Mouse (Mus musculus) layer of hippocampus, postnatal 10 days (tissue): ENCODE measurements around the gene Sycn. TPM values are rescaled to one million over a fixed set of nuclear protein-coding genes. Genes with fewer than 3 reads are reported as not detected.

ENCODE experiments used
- DNase-seq, 2 experiments: peaks; one replicate each; pipeline ENCODE4 v3.0.0; 2021; ENCODE audit warnings: low spot score in 2 of 2
- total RNA-seq, 2 experiments: library from RNA; stranded (reverse); gene quantifications; 2 replicates each; pipeline ENCODE4 v1.2.3; 2021

The Sycn gene
- total RNA-seq, 2 experiments from 2014 or later: not detected

DNA sequence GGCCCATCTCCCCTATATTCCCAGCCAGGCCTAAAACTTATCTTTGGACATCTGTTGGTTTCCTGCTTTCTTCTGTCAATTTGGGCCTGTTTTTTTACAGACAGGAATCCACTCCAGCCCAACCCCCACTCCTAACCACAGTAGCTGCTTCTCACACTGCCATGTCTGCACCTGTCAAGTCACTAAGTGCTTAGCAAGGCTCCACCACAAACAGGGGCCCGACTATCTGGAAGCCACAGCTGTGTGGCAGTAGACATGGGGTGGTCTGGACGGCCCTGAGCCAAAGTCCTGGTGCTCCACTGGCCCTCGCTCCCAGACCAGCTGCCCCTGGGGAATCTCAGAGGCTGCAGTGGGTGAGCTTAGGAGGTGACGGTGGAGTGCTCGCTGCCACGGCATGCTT is 17.0 kb downstream of the Sycn start:
- DNase-seq: peak in 1 of 2 experiments; percentile 26

DNA sequence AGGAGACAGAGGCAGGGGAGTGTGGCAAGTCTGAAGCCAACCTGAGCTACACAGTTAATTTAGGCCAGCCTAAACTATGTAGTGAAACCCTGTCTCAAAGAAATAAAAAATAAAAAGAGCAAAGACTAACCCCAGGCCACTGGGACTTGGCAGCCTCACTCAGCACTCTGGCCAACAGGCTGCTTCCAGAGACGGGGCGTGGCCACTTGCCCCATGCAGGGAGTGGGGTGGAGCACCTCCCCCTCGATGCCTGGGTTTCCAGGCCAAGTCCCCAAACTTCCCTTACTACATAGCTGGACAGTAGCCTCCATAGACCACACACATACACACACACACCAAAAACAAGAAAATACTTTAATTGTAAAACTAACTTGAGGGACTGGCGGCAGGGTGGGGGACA is 17.8 kb downstream of the Sycn start:
- DNase-seq: peak in 1 of 2 experiments; percentile 20

DNA sequence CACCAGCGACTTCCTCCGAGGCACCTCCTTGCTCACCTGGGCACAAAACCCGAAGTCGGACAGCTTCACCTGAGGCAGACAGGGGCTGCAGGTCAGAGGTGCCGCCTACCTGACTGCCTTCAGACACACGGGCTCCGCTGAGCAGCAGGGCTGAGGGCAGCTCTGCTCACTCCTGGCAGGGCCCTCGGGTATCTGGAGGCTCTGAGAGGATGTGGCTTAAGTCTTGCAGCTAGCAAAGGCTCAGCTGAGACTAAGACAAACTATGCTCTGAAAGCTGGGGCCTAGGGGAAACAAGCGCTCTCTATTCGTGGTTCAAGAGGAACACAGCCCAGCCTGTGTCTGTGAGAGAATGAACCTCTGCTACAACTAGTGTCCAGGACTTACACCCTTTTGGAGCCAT is 20.2 kb downstream of the Sycn start:
- peak in 1 of 2 experiments; percentile 23 for DNase-seq

DNA sequence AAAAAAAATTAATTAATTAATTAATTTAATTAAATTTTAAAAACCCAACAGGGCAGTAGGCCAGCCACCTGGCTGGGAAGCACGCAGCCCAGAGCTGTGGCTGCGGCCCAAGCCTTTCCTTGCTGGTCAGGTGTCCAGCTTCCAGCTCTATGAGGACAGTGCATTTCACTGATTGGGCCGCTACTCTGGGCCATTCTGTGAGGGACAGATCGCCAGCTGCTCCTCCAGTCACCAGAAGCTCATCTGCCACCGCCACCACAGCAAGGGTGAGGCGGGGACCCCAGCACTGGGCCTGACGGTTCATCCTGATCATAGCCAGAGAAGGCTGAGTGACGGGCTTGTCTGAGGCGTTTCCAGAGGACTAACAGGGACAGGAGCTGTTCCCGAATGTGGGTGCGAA is 21.3 kb downstream of the Sycn start:
- DNase-seq: no peak

DNA sequence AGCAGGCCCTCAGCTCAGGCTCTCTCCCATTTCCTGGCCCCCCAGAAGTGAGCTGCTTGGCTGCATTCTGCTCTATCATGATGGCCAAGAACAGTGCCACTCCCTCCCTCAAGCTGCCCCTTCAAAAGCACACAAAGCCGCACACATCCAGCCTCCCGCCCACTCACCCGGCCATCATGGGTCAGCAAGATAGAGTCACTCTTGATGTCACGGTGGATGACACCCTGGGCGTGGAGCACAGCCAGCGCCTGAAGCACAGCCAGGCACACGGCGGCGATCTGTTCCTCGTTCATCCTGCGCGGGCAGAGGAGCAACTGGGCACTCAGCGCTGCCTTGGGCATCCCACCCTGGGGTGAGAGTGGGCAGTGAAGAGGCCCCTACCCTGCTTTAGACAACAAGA is 21.7 kb downstream of the Sycn start:
- no peak for DNase-seq

DNA sequence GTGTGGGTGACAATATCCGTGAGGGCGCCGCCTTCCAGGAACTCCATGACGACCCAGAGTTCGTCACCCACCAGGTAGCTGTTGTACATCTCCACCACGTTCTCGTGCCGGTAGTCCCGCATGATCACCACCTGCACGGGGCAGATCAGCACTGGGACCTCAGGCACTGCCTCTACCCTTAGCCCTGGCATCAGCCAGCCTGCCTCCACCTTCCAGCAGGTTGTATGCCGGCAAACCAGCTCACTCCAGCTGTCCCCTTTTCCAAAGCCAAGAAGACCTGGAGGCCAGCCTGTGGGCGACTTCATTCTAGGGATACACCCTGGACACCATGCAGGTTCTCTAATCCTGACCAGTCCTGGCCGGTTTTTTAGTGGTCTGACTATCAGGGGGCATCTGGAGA is 22.3 kb downstream of the Sycn start:
- no peak for DNase-seq

DNA sequence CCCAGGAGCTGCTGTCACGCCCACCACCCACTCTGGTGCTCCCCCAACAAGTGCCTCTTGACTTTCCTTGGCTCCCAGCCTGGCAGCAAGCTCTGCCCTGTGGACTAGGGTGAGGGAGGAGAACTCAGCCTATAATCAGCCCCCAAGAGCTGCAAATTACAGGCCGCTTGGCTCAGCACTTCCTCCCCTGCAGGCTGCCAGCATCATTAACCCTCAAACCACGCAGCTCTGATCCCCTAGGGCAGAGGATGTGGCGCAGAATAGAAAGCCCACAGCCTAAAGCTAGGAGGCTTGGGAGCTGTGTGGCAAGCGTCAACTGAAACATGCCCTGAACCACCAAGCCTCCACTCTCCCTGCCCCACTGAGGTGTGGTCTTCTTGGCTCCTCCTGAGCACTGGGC is 24.7 kb downstream of the Sycn start:
- no peak for DNase-seq

DNA sequence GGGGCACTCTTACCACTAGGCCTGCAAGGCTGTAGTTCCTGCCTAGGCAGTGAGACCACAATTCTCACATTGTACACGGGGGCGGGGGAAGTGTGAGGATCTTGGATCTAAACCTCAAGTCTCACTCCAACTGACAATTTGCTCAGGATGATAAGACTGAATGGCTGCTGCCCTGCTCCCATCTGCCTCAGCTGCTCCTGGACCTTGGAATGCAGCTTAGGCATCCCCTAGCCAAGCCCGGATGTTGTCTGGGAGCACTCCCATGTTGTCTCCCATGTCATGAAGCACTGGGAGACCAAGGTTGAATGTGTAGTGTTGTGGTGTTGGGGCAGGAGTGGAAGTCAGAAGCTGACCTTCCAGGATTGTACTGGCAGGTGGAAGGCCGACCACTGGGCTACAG is 26.9 kb downstream of the Sycn start:
- DNase-seq: no peak

DNA sequence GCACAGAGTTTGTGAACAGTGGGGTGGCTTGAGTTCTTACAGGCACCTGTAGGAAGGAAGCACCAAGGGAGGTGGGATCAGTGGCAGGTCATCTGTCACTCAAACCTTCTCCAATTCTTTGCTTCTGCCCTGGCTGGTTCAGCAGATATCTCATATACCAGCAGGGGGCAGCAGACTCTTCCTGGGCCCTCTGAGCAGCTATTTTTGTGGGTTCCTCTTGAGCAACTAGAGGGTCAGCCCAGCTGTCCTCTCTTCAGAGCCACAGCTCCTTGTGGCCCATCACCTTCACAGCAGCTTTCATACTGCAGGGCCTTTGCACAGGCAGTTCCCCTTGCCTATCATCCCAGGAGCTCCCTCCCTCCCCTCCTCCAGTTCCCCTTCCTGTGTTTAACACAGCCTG is 27.6 kb downstream of the Sycn start:
- DNase-seq: peak; percentile 73 to 78

DNA sequence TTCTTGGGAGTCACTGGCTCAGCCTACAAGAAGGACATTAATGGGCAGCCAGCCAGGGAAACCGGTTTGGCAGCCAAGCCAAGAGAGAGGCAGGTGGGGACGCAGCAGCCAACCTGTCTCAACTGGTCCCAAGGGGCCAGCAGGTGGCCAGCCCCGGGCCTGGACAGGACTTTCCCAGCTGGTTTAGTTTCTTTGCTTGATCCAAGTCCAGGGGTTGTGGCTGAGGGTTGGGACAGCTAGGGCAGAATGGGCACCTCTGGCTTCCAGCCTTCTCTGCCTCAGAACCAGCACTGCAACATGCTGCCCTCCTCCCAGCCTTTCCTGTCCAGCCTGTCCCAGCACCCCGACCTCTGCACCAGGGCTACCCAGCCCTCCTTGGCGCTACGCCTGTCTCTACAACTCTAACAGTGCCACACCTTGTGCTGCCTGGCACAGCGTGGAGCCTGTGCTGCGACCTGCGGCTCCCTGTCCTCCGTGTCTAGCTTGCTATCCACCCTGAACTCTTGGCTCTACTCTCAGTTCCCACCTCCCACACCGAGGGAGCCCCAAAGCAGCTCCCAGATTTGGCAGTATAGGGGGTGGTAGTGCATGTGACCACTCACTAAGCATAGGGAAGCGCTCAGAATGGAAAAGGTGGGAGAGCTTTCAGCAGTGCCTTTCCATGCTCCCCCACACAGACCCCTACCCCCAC is 29.8 kb downstream of the Sycn start:
- no peak for DNase-seq

DNA sequence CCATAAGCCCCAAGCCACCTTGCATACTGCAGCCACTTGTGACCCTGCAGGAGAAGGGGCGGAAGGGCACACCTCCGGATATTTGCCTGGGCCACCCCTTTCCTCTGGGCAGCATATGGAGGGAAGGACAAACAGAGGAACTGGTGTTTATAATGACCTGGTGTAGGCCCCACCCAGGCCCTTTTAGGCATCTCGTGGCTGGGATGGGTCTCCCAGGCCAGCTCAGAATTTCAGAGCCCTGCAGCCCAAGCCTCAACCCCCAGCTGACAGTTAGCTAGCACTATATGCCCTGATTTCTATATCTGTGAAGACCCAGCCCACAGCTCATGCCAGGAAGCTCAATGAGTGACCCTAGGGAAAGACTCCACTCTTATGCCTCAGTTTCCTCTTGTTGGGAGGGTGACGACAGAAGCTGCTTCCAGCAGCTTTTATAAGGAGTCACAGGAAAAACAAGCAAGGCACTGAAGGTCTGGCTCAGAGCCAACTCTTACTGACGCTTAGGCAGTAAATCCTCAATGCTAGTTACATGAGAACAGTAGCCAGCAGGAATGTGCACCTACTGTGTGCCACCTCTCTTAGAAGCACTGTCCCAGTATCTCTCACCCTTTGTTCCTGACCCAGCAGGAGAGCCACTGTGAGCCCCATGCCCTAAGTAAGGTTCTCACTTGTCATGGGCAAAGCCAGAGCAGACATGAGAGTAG is 30.4 kb downstream of the Sycn start:
- no peak for DNase-seq

DNA sequence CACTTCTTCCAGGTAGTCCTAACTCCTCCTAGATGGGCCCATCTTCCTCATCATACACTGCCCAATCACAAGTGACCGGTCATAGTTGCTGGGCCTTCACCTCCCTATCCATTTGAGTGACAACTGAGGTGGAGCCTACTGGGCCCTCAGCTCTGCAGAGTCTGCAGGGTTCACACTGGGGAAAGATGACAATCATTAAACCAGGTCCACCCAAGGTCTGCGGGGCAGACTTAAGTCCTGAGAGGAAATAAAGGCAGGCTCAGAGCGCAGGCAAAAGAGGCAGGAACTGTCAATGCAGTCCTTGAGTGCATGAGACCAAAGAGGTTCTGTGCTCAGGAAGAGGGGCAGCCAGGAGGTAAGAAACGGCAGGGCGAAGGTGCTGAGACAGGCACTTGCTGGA is 32.0 kb downstream of the Sycn start:
- DNase-seq: no peak

DNA sequence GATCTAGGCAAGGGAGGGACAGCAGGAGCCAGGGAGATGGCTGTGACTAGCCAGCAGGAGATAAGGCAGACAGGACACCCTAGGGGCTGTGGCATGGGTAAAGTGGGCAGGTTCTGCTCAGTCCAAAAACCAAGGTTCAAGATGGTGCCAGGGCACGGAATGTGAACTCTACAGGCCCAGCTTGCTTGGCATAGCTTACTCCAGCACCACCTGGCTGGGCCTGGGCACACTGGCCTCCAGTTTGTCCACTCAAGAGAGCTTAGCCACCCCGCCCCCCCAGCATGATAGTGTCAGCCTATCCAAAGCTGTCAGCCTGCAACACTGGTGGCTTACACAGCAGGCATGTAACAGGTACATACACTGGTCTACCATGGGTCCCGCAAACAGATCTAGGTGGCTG is 32.6 kb downstream of the Sycn start:
- no peak for DNase-seq

DNA sequence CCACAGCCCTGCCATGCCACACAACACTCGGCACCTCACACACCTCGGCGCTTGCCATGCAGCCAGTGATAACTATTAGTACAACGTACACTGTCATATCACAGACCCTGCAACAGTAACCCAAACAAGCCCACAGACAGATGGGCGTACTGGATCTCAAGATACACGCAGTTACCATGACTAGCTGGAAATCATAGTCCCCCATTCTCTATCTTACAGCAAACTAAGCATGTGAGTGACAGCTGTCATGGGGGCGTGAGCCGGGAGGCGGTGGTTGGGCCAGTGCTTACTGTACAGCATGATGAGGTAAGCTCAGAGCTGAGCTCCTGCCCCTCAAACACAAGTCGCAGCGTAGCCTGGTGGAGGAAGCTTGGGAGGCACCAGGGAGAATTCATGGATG is 34.9 kb downstream of the Sycn start:
- peak; percentile 52 to 58 for DNase-seq

DNA sequence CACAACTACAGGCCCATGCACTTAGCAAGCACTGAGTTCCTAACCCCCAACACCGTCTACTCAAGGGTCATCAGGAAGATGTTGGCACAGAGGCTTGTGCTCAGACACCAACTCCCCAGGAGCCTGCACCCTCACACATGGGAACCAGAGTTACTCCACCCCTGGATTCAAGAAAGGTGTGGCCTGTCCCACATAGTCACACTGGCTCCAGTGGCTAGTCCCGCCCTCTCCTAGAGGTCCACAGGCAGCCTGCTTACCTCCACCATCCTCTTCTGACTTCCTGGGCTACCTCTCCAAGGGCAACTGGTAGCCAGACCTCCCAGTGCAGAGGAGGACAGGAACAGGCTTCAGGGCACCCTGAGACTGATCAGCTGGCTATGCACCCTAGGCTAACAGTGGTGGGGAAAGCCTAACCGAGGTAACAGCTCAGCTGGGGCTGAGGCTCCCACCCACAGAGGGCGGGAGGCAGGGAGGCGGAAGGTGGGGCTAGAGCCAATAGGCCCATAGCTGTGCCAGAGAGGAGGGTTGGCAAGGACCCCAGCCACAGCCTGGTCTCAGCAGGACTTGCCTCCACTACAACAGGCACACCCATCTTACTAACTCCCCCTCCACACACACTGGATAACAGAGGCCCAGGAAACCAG is 35.7 kb downstream of the Sycn start:
- peak; percentile 67 to 69 for DNase-seq

DNA sequence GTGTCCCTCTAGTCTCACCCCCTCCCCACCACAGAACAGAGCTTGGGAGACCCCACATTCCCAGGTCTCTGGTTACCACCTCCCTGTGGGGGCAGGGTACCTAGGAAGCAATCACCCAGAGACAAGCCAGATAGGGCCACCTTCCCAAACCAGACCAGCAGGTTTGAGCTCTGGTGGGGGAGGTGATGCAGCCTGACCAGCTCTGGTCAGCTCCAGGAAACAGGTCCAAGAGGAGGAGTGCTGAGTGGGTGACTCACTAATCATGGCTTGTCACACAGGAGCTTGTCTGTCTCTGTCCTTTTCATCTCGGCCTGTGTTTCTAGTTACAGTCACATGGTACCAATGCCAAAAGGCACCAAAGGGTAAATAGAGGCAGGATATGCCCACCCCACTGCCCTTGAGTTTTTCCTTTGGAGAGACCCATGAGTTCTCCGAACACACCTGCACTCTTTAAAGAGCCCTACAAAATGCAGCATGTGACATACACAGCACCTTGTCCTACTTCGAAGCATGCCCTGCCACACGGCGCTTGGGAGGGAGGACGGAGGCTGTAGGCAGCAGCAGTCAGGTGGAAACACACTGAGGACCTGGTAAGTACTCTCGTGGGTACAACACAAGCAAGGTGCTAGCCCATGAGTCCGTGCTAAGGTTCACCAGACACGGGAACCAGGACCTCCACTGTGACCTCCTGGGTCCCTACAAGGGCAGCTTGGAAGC is 37.3 kb downstream of the Sycn start:
- no peak for DNase-seq

DNA sequence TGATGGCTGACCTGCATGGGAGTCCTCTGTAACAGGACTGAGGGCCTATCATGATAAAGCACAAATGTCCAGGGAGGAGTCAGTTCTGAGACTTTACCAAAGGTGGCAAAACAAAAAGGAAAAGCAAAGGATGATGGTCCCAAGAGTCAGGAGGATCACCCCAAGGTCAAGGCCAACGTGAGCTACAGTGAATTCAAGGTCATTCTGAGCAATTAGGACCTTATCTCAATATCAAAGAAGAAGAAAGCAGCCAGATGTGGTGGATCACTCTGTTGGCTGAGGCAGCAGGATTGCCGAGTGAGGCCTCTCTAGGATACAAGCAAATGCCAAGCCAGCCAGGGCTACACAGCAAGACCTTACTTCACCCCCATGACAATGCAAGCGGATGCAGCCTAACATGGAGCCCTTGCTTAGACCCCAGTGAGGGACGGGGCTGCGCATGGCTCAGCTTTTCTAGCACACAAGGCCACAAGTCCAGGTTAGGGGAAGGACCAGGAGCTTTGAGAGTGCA is 37.9 kb downstream of the Sycn start:
- DNase-seq: no peak

DNA sequence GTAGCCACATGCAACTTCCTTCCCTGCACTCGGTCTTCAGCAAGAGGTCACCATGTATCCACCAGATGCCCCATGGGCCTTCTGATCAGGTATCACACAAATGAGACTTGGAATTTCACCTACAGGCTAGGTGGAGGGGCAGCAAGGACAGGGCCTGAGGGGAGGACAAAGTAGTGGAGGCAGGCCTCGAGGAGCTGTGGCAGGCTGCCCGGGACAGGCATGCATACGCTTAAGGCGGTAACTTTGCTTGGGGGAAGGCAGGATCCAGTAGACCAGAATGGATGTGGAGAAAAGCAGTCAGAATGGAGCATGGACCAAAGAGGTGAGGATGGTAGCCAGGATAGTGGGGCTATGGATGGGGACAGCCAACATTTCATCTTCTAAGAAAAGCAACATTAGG is 39.1 kb downstream of the Sycn start:
- DNase-seq: no peak

DNA sequence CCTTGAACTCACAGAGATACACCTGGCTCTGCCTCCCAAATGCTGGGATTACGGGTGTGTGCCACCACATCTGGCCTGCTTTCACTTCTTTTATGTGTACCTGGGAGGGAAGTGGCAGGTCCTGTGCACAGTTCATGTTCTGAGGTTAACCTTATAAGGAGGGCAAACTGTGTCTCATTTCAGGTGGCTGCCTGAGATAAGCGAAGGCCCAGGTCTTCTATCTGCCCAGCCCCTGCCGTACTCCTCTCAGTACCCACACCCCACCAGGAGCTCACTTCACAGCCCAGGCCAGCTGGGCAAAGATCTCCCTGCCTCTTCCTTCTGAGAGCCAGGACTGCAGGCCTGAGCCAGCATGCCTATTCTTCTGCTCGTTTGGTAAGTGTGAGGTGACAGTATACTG is 41.0 kb downstream of the Sycn start:
- no peak for DNase-seq

DNA sequence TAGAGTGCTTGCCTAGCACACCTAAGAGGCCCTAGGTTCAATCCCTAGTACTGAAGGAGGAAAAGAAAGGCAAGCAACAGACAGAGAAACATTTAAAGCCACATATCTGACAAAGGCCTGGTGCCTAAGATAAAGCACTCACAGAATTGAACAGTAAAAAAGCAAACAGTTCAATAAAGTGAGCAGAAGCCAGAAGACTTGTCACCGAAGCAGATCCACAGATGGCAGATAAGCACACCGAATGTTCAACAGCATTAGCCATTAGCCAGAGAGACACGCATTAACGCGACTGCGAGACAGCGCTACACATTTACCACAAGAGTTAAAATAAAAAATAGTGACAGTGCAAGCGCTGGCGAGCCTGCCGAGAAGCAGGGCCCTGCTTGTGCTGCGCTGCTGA is 42.2 kb downstream of the Sycn start:
- no peak for DNase-seq

DNA sequence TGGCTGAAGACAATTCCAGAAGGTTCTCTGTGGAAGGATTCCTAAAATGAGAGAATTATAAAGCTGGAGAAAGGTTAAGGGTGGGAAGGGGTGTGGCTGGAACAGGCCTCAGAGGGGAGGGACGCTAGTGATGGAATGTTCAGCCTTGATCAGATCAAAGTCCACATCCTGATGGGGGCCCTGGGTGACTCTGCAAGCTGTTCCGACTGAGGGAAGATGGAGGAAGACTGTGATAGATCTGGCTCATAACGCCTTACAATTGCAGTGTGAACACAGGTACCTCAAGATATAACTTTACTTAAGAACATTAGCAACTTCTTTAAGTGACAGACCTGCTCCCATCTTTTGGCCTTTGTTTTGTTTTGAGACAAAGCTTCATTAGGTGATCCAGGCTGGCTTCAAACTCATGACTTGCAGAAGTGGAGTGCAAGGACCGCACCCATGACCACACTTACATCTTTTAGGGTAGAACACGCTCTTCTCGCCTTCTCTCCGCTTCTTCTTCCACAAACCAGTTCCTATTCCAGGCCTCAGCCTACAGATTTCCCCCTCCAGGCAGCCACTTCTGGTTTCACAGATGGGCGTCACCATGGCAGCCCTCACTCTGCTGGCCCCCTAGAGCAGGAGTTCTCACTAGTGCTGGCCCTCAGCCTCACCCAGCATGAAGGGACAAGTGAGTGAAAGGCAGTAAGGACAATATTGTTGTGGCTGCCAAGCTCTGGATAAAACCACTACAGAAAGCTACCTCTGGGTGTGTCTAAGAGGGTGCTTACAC is 43.1 kb downstream of the Sycn start:
- no peak for DNase-seq
